Mouse (Mus musculus): ENCODE measurements around the gene Supt5. TPM values are rescaled to one million over a fixed set of nuclear protein-coding genes. Genes with fewer than 3 reads are reported as not detected.

Supt5 gene
- total and polyA plus RNA-seq, 3 experiments: 35.5 to 111 (median 67.3) TPM

- Histone ChIP-seq H3K4me3 (replicated peaks in 1 of 3; ENCODE audit: low read depth in 2 of 3, low read length in 2 of 3, poor library complexity in 1 of 3) (no peak within 1 kb of the TSS), H3K4me1 (ENCODE audit: control insufficient read depth in 1 of 2, insufficient read depth in 2 of 2) (peaks cover 10 to 21% of the 10 kb centered on the region in 2 experiments), H3K9me3 (replicated peaks; ENCODE audit: low read length) (no peaks in the 10 kb centered on the region), H3K9ac (ENCODE audit: insufficient read depth, low read depth) (no peak within 1 kb of the TSS), H3K4me2 (ENCODE audit: insufficient read depth, low read depth, poor library complexity, severe bottlenecking) (peak within 1 kb of the TSS; percentile 54; the same call in 1 of the 2 replicates), H3K27ac (ENCODE audit: insufficient read depth, low read depth) (no peak within 1 kb of the TSS), H3K79me2 (replicated peaks; ENCODE audit: control insufficient read depth, extremely low read depth, insufficient read depth, poor library complexity, severe bottlenecking) (no peaks in the 10 kb centered on the region), H3K36me3 (replicated peaks in 1 of 2; ENCODE audit: control insufficient read depth in 1 of 2, insufficient read depth in 1 of 2, low read length in 1 of 2) (peaks cover 17 to 31% of the 10 kb centered on the region in 2 experiments), H3K27me3 (replicated peaks) (no peaks in the 10 kb centered on the region)
- dilution Hi-C loops (cut with MboI; ENCODE audit: extremely low pct_ligation_motif_present, extremely low pct_unique_long_range_greater_than_20kb, low sequenced_read_pairs) (no loop called here), in situ Hi-C loops (cut with MboI; ENCODE audit: low pct_ligation_motif_present, low pct_unique_long_range_greater_than_20kb, low sequenced_read_pairs) (no loop called here)
- TF ChIP-seq ELF1 (IDR thresholded peaks at IDR 0.05; ENCODE audit: low read depth, low read length): peak; percentile 37; the same call in 1 of the 2 replicates
- TF ChIP-seq SMC3 (IDR thresholded peaks at IDR 0.05; ENCODE audit: low read depth, low read length): peak; percentile 53
- no peak for TF ChIP-seq ZNF384 (IDR thresholded peaks at IDR 0.05; ENCODE audit: low read depth, low read length)
- TF ChIP-seq MXI1 (IDR thresholded peaks at IDR 0.05; ENCODE audit: low read depth, low read length): 0 out of 2 replicates have a peak, but pooled peaks have one; percentile 29
- TF ChIP-seq CTCF (conservative IDR thresholded peaks at IDR 0.05 in 1 of 2, IDR thresholded peaks at IDR 0.05 in 1 of 2; ENCODE audit: low read depth in 2 of 2, low read length in 2 of 2): peak in 1 of 2 experiments; percentile 68; a peak in 2 of 4 replicates
- TF ChIP-seq UBTF (IDR thresholded peaks at IDR 0.05; ENCODE audit: low read depth, low read length): no peak
- TF ChIP-seq MAZ (IDR thresholded peaks at IDR 0.05; ENCODE audit: low read depth, low read length): peak; percentile 65; the same call in 1 of the 2 replicates
- peak; percentile 33; the same call in 1 of the 2 replicates for TF ChIP-seq MAX (IDR thresholded peaks at IDR 0.05; ENCODE audit: low read length)
- TF ChIP-seq MEF2A (IDR thresholded peaks at IDR 0.05; ENCODE audit: borderline replicate concordance, low read depth, low read length): peak; percentile 39; the same call in 1 of the 2 replicates
- TF ChIP-seq ZKSCAN1 (IDR thresholded peaks at IDR 0.05; ENCODE audit: borderline replicate concordance, low read depth, low read length): no peak
- TF ChIP-seq EP300 (IDR thresholded peaks at IDR 0.05; ENCODE audit: low read length): peak; percentile 41; the same call in 1 of the 2 replicates
- peak; percentile 76 for TF ChIP-seq CHD2 (IDR thresholded peaks at IDR 0.05; ENCODE audit: low read length)
- TF ChIP-seq BHLHE40 (IDR thresholded peaks at IDR 0.05; ENCODE audit: low read depth, low read length): peak; percentile 47
- TF ChIP-seq HCFC1 (IDR thresholded peaks at IDR 0.05; ENCODE audit: low read depth, low read length): no peak
- TF ChIP-seq ETS1 (conservative IDR thresholded peaks at IDR 0.05; ENCODE audit: low read depth, low read length): peak; percentile 43
- TF ChIP-seq SIN3A (IDR thresholded peaks at IDR 0.05; ENCODE audit: low read length): peak; percentile 61; the same call in 1 of the 2 replicates
- TF ChIP-seq CHD1 (IDR thresholded peaks at IDR 0.05; ENCODE audit: low read depth, low read length): no peak
- TF ChIP-seq JUN (IDR thresholded peaks at IDR 0.05; ENCODE audit: insufficient read depth, low read depth, low read length): no peak
- TF ChIP-seq TCF12 (IDR thresholded peaks at IDR 0.05; ENCODE audit: low read depth, low read length): peak; percentile 78
- peak; percentile 53; the same call in 1 of the 2 replicates for TF ChIP-seq NRF1 (IDR thresholded peaks at IDR 0.05; ENCODE audit: low read depth, low read length)
- no peak for TF ChIP-seq PAX5 (IDR thresholded peaks at IDR 0.05; ENCODE audit: low read length)
- TF ChIP-seq POLR2A (IDR thresholded peaks at IDR 0.05; ENCODE audit: low read depth, low read length): no peak
- TF ChIP-seq IRF4 (IDR thresholded peaks at IDR 0.05; ENCODE audit: low read depth, low read length): peak; percentile 59
- peak; percentile 53 for TF ChIP-seq RAD21 (IDR thresholded peaks at IDR 0.05; ENCODE audit: low read depth, low read length)
- DNase-seq (ENCODE audit: extremely low read depth): peak; percentile 46
Observed at GRCm38 (mm10) chr7:28301616-28302433, 36.7 kb downstream of the Supt5 start, which contains the start of gene Dll3. TSS of gene Dll3 (minus strand) at chr7:28302238.
